Mouse (Mus musculus) skeletal muscle tissue, adult 2 months (tissue): ENCODE results near the gene Hic2.

Source experiments
- DNase-seq: peaks from one replicate; pipeline ENCODE4 v3.0.0-alpha.2; 2012; ENCODE audit warnings: low read depth, low spot score

Hic2 gene

DNA sequence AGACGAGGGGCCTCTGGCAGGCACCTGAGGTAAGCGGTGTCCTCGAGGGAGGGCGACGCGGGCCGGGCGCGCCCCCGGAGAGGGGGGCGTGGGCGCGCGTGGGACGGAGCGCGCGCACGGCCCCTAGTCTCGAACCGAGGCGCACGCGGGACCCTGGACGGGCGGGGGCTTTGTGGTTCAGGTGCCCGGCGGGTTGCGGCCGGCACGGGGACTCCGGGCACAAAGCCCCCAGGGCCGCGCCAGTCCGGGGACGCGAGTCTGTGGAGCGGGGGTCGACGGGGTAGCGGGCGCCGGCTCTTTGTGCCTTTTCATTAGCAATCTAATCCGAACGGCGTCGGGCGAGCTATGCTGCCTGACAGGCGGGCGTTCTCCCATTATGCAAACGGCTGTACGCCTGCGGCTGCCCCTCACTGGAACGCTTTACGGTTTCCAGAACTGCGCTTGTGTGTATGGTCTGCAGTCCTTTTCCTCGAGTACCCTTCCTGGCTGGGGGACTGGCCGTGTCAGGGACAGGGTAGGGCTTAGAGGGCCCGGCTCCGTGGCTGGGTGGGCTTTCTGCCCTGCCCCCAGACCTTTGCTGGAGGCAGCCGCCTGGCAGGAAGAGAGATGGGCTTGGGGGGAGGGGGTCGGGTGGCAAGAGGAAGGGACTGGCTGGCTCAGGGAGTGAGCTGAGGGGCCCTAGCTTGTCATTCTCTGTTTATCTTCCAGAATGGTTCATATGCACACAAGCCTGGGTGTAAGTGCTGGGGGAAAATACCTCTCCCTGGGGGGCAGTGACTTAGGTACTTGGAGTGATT, 528 bp downstream of the Hic2 start:
- DNase-seq, result no peak

DNA sequence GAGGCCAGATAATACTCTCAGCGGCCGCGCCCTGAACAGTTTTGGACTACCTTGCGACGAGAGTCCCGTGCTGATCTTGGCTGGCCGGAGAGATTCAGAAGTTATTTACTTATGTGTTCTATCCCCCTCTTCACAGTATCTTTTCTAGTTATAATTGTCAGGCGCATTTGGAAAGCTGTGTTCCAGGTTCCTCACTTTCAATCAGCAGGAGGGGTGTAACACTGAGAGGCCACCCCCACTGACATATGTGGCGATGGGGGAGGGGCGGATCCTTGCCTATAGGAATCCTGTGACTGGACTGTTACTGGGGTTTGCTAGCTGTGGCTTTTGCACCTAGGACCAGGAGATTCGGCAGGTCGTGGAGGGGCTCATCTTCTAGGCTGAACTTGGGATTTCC, 1.1 kb downstream of the Hic2 start:
- no peak for DNase-seq

DNA sequence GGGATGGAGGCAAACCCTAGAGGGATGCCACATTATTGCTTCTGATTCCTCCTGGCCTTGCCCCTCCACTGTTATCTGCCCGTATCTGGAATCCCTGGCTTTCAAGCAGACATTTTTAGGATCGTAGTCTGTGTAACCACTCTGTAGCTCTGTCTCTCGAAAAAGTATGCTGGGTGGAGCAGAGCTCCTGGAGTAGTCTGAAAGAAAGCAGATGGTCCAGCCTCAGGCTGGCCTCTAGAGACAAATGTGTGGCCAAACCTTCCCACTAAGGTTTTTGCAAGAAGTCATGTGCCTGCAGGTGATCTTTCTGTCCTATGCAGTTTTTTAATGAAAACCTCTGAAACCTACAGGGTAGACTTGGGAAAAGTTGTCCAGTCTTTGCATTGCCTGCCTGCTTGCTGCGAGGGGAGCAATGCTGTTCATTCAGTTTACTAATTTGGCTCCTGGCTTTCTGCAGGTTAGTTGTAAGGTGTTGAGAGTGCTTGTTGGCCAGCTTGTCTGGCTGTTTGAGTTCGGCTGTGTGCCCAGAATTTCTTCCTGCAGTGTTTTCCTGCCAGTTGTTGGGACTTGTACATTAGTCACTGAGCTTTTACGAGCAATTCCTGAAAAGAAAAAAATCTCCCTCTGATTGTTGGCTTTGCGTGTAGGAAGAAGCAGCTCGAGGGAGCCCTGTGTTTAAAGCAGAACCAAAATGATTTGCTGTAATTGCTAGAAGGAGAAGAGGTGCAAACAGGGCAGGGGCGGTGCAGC, 1.7 kb downstream of the Hic2 start:
- no peak for DNase-seq

DNA sequence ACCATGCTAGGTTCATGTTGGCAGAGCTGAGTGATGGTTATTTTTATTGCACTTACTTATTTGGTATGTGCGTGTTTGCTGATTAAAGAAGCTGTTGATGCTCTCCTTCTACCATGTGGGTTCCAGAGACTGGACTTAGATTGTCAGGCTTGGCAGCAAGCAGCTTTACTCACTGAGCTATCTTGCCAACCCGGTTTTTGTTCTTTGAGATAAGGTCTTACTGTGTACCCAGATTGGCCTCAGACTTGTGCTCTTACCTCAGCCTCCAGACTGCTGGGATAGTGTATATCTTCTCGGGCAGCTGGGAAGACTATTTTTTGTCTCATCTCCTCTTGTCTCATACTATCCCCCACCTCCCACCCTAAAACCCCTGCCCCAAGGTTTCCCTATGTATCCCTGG, 4.3 kb downstream of the Hic2 start:
- DNase-seq, result no peak

DNA sequence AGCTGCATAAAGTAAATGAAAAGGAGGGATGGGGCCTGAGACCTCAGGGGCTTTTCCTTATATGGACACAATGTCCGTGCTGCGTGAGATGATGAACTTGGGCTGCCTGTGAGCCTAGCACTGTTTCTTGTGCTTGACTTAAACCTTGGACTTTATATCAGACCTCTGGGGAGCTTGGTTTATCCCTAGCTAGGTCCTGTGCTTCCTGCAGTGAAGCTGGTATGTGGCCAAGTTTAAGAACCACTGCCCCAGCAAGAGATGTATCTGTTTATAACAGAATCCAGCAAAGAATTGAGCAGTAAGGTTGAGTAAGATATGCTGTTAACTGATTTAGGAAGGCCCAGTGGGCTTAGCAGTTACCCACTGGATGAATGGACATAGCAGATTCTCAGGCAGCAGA, 6.0 kb downstream of the Hic2 start:
- DNase-seq, result no peak

DNA sequence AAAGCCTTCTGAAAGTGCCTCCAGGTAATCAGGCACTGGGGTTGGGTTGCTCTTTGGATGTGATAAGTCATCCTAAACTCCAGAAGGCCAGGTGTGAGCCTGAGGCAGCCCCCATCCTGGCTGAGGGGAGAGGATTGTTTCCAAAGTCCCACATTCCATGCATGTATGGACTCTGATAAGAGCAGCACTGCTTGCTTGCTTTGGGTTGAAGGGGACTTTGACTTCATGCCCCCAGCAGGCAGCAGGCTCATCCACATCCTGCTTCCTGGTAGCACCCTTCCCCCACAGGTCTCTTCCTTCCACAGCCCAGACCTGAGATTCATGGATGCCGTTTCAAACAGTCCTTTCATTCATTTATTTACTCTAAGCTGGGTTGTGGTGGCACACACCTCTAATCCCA, 10.4 kb downstream of the Hic2 start:
- no peak for DNase-seq

DNA sequence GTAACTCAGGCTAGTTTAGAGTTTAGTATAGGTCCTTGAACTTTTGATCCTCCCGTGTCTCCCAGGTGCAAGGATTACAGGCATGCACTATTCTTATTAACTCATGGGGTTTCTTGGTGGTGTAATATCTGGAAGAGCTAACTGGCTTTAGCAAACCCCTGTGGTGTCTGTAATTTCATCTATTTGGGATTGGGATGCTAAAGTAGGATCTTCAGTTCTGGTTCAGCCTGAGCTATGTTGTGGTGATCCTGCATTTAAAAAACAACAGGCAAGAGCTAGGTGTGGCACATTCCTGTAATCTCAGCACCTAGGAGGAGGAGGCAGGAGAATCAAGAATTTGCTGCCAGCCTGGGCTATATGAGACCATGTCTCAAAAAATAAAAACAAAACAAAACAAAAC, 11.6 kb downstream of the Hic2 start:
- no peak for DNase-seq

DNA sequence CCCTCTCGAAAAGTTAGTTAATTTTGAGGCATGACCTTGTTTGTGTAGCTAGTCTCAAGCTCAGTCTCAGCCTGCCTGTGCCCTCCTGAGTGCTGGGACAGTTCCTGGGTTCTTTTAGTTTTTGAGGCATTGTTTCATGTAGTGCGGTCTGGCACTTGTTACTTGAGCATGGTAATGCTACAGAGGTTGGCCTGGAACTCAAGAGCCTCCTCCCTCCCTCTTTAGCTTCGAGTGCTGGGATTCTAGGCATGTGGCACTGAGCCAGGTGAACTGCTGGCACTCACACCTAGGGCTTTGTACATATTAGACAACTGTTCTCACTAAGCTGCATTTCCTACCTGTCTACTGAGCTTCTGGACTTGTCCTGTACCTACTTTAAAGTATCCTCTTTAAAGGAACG, 14.4 kb downstream of the Hic2 start:
- no peak for DNase-seq

DNA sequence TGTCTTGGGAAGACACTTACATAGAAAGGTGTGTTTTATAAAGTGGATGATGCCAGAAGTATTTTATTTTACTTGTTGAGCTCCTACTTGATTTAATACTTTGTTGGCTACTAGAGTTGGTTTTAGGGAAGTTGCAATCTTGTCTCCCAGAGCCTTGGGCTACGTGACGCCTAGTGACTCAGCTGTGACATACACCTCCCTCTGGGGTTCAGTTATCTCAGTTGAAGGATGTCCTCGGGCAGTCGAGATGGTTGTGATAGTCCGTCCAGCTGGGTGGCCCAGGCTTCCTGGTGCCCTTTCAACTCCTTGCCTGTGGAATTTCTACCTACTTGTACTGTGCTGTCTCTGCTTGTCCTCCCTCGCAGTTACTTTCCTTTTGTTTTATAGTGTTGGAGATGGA, 15.8 kb downstream of the Hic2 start:
- DNase-seq, result no peak

DNA sequence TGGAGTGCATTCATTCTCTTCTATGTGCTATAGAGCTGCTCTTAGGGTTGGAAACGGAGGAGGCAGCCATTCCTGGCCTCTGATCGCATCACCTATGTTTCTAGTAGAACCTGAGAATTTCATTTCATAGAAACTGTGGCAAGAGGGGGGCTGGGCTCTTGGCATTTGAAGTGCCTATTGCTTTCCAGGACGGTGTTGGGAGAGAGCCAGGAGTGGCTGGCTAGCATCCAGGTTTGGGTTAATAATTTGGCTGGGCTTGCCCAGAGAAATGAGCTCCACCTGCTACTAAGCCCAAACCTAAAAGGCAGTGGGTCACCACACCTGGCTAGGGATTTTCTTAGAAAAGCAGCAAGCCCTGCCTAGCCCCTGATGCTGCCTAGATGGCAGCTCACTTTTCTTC, 18.2 kb downstream of the Hic2 start:
- no peak for DNase-seq

DNA sequence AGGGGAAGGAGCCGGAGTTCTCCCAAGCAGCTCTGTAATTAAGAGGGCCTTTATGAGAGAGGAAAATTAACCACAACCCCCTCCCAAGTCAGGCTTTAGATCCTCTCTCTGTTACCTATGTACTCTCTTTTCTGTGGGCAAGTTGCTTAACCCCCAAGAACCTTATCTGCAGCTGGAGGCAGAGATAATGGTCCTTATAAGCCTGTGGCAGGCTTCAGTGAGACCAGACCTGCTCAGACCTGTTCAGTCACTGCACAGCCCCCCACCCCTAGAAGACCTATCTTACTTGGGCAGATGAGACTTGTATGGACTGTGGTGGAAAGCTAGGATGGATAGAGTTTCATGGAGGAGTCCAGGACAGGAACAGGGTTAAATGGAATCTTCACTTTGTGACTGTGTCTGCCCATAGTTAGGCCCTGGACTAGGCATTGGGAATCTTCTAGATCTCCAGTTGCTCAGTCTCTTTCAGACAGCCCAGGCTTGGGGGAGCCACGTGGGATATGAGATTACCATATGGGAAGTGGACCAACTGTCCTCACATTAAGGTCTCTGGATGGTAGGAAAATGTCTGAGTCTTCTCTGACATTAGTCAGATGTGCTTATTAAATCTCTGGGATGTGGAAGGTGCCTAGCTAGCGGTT, 18.8 kb downstream of the Hic2 start:
- no peak for DNase-seq

DNA sequence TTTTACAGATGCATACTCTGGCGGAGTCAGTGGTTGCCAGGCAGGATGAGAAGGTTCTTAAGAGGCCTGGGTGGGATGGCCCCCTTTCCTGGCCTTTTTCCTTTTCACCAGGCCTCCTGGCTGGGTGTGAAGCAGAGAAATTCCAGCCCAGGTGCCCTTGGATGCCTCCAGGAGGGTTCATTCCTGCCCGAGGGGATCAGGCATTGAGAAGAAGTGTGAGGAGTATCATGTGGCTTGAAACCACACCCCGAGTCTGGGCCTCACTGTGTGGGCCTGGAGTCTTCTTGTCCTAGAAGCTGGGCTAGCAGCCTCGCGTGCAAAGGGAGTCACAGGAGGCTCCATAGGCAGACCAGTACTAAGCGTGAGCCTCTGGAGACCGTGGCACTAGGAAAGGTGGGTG, 19.5 kb downstream of the Hic2 start:
- no peak for DNase-seq

DNA sequence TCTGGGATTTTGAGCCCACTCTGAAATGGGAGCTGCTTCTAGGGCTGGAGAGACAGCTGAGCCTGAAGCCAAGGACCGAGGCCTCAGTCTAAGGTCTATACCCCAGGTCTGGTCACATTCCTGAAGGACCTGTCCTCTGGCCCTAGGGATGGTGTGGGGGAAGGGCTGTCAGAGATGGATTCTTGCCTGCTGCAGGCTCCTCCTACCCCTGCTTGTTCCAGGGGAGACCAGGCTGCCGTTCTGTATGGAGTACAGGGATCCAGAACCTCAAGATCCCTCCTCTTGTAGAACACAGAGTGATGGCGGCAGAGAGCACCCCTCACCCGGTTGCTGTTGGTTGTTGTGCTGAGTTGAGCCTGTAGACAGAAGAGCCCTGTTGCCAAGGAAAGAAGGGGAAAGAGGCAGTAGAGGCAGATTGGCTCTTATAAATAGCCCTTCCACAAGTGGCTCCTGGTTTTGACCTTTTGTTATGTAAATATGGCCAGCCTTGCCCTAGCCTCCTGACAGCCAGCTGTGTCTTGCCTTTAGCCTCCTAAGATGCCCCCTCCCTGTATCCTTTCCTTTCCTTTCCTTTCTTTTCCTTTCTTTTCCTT, 20.7 kb downstream of the Hic2 start:
- no peak for DNase-seq

DNA sequence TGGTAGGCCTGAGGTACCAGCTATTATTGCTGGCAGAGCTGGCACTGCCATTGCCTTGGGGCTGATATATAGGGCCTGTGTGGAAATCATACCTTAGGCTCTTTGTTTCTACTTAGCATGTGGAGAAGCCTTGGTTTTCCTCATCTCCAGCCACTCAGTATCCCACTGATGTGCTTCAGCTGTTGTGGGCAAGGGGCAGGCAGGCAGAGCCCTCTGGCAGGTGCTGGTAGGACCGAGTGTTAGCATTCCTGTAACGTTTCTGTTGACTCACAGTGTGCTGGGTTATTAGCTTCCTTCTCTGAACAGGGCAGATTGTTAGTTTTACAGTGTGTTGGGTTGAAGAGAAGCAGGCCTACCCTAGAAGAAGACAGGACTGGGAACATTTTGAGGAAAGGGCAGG, 21.9 kb downstream of the Hic2 start:
- no peak for DNase-seq

DNA sequence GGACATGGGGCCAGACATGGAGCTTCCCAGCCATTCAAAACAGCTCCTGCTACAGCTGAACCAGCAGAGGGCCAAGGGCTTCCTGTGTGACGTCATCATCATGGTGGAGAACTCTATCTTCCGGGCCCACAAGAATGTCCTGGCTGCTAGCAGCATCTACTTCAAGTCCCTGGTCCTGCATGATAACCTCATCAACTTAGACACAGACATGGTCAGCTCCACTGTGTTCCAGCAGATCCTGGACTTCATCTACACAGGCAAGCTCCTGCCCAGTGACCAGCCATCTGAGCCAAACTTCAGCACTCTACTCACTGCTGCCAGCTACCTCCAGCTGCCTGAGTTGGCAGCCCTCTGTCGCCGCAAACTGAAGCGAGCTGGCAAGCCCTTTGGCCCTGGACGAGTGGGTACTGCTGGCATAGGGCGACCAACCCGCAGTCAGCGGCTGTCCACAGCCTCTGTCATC, 24.0 kb downstream of the Hic2 start:
- peak; percentile 94 for DNase-seq

DNA sequence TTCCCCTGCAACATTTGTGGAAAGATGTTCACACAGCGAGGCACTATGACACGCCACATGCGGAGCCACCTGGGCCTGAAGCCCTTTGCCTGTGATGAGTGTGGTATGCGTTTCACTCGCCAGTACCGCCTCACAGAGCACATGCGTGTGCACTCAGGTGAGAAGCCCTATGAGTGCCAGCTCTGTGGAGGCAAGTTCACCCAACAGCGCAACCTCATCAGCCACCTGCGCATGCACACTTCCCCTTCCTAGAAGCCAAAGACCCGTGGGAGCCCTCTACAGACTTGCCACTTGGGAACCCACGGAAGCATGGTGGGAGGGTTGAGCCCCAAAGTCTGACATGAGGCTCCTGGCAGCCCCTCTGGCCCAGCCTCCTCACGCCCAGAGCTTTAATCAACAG, 25.5 kb downstream of the Hic2 start:
- no peak for DNase-seq

DNA sequence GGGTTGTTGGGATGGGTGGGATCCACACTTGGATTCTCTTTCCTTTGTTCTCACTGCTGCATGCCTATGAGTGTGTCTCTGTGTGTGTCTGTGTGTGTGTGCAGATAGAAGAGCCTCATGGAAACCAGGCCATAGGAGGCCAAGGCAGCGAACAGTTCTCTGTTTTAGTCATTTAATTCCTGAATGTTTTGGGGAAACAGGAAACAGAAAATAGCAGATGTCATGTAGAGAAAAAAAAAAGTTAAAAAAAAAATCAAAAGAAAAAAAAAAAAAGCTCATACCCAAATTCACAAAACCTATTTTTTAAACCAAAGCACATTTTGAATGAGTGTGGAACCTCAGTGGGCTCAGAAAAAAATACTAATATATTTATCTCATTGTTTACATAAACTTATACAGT, 28.0 kb downstream of the Hic2 start:
- no peak for DNase-seq

DNA sequence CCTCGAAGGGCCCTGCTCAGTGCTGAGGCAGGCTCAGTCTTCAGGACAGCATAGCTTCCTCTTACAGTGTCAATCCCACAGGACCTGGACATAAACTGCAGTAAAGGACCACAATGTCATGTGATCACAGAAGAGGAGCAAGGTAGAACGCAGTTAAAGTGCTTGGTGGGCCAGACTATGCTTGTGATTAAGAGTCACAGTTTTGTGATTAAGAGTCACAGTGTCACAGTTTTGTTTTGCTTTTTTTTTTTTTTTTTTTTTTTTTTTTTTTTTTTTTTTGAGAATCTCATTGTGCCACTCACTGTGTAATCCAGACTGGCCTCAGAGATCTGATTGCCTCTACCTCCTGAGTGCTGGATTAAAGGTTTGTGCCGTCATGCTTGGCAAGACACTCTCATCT, 32.7 kb downstream of the Hic2 start:
- no peak for DNase-seq

DNA sequence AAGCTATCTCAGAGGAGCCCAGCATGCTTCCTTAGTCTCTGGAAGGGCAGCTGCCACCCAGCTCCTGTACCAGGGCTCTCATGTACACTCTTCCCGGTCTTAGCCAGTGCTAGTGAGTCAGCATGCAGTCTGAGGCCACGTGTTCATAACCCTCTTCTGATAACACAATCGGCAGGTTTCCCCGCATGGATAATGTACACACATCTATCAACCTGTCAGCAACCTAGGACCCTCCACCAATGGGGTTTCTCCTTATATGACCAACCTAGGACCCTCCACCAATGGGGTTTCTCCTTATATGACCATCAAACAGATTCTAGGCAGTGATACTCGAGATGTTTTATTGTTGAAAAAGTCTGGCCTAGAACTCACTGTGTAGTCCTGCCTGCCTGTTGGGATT, 34.6 kb downstream of the Hic2 start:
- DNase-seq, result no peak

DNA sequence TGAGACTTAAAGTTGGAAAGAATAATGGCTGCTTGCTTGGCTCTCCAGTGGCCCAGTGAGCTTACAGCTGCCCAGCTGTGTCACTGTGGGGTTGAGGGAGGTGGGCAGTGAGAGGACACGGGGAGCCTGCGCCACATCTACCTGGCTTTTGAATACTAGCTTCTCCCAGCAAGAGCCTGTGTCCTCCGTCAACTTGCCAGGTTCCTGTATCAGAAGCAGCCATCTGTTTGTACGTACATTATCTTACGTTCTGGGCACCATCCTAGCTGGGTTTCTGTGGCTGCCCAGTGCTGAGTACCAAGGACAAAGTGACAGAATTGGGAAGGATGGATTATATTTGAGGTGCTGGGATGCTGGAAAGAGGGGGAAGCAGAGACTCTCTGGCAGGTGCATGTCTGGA, 36.5 kb downstream of the Hic2 start:
- no peak for DNase-seq

DNA sequence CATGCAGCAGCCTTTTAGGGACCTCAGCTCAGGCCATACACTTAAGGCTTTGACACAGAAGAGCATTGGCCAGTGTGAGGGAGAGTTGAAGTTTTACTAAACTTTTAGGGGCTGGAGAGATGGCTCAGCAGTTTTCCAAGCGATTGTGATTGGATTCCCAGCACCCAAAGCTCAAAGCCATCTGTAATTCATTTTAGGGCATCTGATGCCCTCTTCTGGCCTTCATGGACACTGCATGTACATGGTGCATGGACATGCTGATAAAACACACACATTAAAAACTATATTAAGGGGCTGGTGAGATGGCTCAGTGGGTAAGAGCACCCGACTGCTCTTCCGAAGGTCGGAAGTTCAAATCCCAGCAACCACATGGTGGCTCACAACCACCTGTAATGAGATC, 37.8 kb downstream of the Hic2 start:
- DNase-seq, result no peak

DNA sequence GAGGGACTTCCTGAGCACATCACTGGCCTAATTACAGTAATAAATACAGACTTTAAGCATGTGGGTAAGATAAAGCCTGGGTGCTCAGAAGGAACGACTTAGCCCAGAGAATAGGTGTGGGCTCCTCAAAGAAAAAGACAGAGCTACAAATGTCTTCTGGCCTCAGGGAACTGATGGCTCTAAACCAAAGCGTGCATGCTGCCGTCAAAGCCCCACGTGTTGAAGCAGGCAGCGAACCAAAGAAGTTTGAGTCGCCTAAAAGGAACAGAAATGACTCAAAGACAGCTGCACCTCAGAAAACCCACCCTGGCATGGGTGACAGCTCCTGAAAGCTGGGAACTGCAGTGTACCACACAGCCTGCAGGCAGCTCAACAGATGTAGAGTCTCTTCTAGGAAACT, 38.5 kb downstream of the Hic2 start:
- DNase-seq, result no peak
